Mouse (Mus musculus) intestine, embryonic 15.5 days (tissue): ENCODE measurements around the gene Gm20479. TPM values are rescaled to one million over a fixed set of nuclear protein-coding genes. Genes with fewer than 3 reads are reported as not detected.

Experiments
- ATAC-seq: fragments of 200-750 bp; cut with Nextera tagmentation; 2 replicates; pipeline ENCODE4 v1.8.0; 2017; ENCODE audit warnings: moderate TSS enrichment, moderate library complexity
- H3K27ac ChIP-seq: fragments of 300-500 bp; sonication (generic); 2 replicates; pipeline ENCODE4 v1.5.1; 2015; ENCODE audit warnings: mild to moderate bottlenecking, inconsistent platforms
- H3K27me3 ChIP-seq: fragments of 300-500 bp; sonication (generic); replicated peaks from 2 replicates; pipeline ENCODE4 v1.6.1; 2015; ENCODE audit warnings: inconsistent platforms
- H3K36me3 ChIP-seq: fragments of 300-500 bp; sonication (generic); 2 replicates; pipeline ENCODE4 v1.6.1; 2015; ENCODE audit warnings: inconsistent platforms
- H3K4me1 ChIP-seq: fragments of 300-500 bp; sonication (generic); replicated peaks from 2 replicates; pipeline ENCODE4 v1.6.1; 2015; ENCODE audit warnings: inconsistent platforms
- H3K4me2 ChIP-seq: fragments of 300-500 bp; sonication (generic); replicated peaks from 2 replicates; pipeline ENCODE4 v1.6.1; 2015; ENCODE audit warnings: mild to moderate bottlenecking, inconsistent platforms
- H3K4me3 ChIP-seq: fragments of 300-500 bp; sonication (generic); replicated peaks from 2 replicates; pipeline ENCODE4 v1.5.1; 2015; ENCODE audit warnings: inconsistent platforms
- H3K9ac ChIP-seq: fragments of 300-500 bp; sonication (generic); 2 replicates; pipeline ENCODE4 v1.6.1; 2015; ENCODE audit warnings: inconsistent platforms
- H3K9me3 ChIP-seq: fragments of 300-500 bp; sonication (generic); 2 replicates; pipeline ENCODE4 v1.6.1; 2016; ENCODE audit warnings: inconsistent platforms
- WGBS: fragments of 180-500 bp; shearing (Covaris S2); methylation state at CpG from one replicate; pipeline ENCODE4 v1.1.7; 2015; 5-methylcytosine and 5-hydroxymethylcytosine counted together
- polyA plus RNA-seq: library from polyadenylated mRNA; unstranded; fragments of >200 nt; fragmentation: Nextera tagmentation; extraction: Ambion mirVana; gene quantifications from 2 replicates; pipeline ENCODE4 v1.2.1, GENCODE M21; 2015

Gm20479 gene
- 1.8 TPM in 1 of 2 replicates, not detected in the other for polyA plus RNA-seq

- H3K36me3 ChIP-seq: no peaks in the 10 kb centered on the region
- peak within 1 kb of the TSS; percentile 74 for H3K4me3 ChIP-seq
- peak within 1 kb of the TSS; percentile 85 for H3K27ac ChIP-seq
- peaks cover 18% of the 10 kb centered on the region for H3K4me1 ChIP-seq
- H3K27me3 ChIP-seq: no peaks in the 10 kb centered on the region
- no peak for ATAC-seq
- 6% methylated on average over 27 of the region's 27 CpGs for WGBS
- H3K9me3 ChIP-seq: no peaks in the 10 kb centered on the region
- peak within 1 kb of the TSS; percentile 38 for H3K9ac ChIP-seq
- peak within 1 kb of the TSS; percentile 82 for H3K4me2 ChIP-seq
Measured at GRCm38 (mm10) chr7:27356861-27357594, at the start of gene Gm20479. Gene Gm20479 (minus strand): TSS chr7:27357419.

DNA sequence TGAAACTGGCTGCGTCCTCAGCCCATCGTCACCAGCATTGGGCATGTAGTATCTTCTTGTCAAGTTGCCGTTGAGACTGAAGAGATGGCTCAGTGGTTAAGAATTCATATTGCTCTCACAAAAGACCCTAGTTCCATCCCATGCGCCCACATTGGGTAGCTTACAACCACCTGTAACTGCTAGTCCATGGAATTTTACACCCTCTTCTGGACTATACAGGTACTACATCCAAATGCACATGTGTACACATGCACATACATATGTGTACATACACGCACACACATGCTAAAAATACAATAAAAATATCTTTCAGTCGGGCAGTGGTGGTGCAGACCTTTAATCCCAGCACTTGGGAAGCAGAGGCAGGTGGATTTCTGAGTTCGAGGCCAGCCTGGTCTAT, 49.3 kb upstream of the Gm20479 start:
- H3K36me3 ChIP-seq: no peaks in the 10 kb centered on the region
- H3K27ac ChIP-seq: no peak overlapping the region
- whole genome bisulfite sequencing: 76% methylated on average over 7 of the region's 7 CpGs
- H3K4me3 ChIP-seq: no peak overlapping the region
- H3K27me3 ChIP-seq: peaks cover 82% of the 10 kb centered on the region
- H3K9ac ChIP-seq: no peak overlapping the region
- no peak overlapping the region for H3K4me2 ChIP-seq
- peaks cover 20% of the 10 kb centered on the region for H3K4me1 ChIP-seq
- no peaks in the 10 kb centered on the region for H3K9me3 ChIP-seq
- no peak for ATAC-seq

GRCm38 (mm10) chr7:27404203-27404942, 47.2 kb upstream of the Gm20479 start:
- no peak for ATAC-seq
- peaks cover 20% of the 10 kb centered on the region for H3K4me1 ChIP-seq
- no peaks in the 10 kb centered on the region for H3K9me3 ChIP-seq
- H3K9ac ChIP-seq: no peak overlapping the region
- H3K4me2 ChIP-seq: peak overlapping the region; percentile 47
- WGBS: 8% methylated on average over 78 of the region's 81 CpGs
- H3K4me3 ChIP-seq: peak overlapping the region; percentile 21
- no peaks in the 10 kb centered on the region for H3K36me3 ChIP-seq
- no peak overlapping the region for H3K27ac ChIP-seq
- peaks cover 77% of the 10 kb centered on the region for H3K27me3 ChIP-seq

GRCm38 (mm10) chr7:27402675-27403074, 45.5 kb upstream of the Gm20479 start:
- WGBS: 10% methylated on average over 16 of the region's 16 CpGs
- ATAC-seq: 0 out of 2 replicates have a peak, but pooled peaks have one; percentile 45

DNA sequence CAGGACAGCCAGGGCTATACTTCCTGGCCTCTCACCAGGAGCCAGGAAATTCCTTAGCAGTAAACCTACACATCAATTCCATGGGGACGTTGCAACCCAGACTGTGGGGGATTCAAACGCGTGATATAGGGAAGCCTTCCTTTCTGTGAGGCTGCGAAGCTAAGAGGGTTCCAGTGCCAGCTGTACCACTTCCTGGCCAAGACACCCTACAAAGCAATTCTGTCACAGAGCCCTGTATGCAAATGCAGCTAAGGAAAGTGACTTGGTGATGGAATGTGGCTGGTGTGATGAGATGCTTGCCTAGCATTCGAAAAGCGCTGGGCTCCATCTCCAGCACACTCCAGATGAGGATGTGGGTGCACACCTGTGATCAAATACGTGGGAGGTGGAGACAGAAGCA, 43.3 kb upstream of the Gm20479 start:
- no peak overlapping the region for H3K4me3 ChIP-seq
- H3K36me3 ChIP-seq: no peaks in the 10 kb centered on the region
- no peak overlapping the region for H3K4me2 ChIP-seq
- no peak for ATAC-seq
- H3K9ac ChIP-seq: no peak overlapping the region
- H3K4me1 ChIP-seq: peaks cover 9% of the 10 kb centered on the region; the same call in 1 of the 2 replicates
- H3K27me3 ChIP-seq: peaks cover 70% of the 10 kb centered on the region
- H3K9me3 ChIP-seq: no peaks in the 10 kb centered on the region
- 70% methylated on average over 7 of the region's 7 CpGs for WGBS
- H3K27ac ChIP-seq: no peak overlapping the region

More at GRCm38 (mm10) chr7:27402675-27403074, 45.5 kb upstream of the Gm20479 start:
- no peaks in the 10 kb centered on the region for H3K9me3 ChIP-seq
- peaks cover 69% of the 10 kb centered on the region for H3K27me3 ChIP-seq
- no peak overlapping the region for H3K27ac ChIP-seq
- no peak overlapping the region for H3K9ac ChIP-seq
- H3K4me2 ChIP-seq: no peak overlapping the region
- no peak overlapping the region for H3K4me3 ChIP-seq
- no peaks in the 10 kb centered on the region for H3K36me3 ChIP-seq
- peaks cover 7% of the 10 kb centered on the region; the same call in 1 of the 2 replicates for H3K4me1 ChIP-seq

DNA sequence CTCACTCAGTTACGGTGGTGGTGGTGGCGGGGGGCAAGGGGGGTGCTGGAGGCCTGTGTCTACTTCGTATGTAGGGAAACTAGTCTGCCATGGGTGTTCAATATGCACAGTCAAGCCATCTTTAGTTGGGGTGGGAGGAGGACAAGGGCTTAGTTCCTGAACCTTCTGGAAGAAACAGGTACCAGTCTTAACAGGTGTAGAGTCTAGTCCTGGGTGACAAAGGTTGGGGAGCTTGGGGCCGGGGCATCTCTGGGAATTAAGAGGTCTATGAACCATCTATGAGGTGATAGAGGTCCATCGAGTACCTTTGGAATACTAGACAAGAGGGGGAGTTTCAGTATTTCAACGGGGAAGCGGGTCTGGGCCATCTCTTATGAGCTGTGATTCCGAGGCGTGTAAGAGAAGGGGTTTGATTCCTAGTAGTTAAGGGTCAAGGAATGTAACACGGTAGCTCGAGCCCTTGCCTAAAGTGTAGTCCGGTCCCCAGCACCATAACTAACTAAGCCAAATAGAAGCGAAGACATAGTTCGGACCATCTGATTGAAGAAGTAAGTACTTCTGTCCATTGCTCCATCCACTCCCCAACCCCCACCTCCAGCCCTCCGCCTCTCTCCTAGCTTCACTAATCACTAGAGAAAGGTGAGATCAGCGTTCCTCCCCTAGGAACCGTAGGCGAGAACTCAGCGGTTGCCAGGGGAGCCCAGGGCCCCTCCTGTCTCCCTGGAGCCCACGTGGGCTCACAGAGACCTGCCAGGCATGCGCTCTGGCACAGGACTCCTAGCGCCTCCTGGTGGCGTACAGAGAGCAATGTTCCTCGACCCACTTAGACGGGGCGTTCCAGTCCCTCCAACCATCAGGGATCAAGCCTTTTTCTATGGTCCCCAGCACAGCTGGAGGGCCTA, 40.1 kb upstream of the Gm20479 start:
- Histone ChIP-seq H3K4me1 (0 out of 2 replicates have a peak, but pooled peaks cover 2% of the 10 kb centered on the region), H3K27me3 (peaks cover 66% of the 10 kb centered on the region), H3K36me3 (no peaks in the 10 kb centered on the region), H3K9ac (no peak overlapping the region), H3K9me3 (no peaks in the 10 kb centered on the region), H3K4me3 (no peak overlapping the region), H3K4me2 (0 out of 2 replicates have a peak overlapping the region, but pooled peaks have one; percentile 22), H3K27ac (no peak overlapping the region)
- WGBS: 16% methylated on average over 26 of the region's 26 CpGs
- peak; percentile 52 for ATAC-seq

DNA sequence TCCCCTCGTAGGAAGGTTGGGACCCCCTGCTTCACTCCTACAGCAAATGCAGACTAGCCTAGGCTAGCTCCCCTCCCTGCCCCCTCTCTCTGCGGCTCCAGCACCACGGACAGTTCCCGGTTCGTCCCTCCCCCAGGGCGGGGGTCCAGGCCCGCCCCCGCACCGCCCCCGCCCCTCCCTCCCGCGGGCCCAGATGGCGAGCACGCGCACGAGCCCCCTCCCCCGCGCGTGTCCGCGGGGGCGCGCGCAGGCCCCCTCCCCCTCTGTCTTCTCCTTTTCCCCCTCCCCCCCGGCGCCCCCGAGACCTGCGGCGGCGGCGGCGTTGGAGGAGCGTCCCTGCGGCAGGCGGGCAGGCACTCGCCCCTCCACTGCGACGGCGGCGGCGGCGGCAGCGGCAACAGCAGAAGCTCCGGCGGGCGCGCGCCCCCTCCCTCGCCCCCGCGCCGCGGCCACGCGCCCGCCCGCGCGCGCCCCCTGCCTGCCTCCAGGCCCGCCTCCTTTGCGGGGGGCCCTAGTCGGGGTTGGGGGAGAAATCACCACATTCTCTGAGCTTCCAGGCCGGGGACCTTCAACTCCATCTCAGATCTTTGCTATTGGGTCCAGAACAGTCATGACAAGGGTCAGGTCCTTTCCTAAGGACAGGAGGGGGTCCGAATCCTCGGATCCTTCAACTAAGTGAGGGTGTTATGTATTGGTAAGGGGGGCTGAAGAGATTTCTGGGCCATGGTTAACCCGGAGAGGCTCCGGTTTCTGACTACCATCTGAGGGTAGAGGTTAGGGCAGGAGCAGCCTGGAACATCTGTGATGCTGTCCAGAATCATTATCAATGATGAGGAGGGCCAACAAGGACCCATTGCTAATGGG, 39.2 kb upstream of the Gm20479 start:
- 2% methylated on average over 53 of the region's 68 CpGs for WGBS
- peaks cover 69% of the 10 kb centered on the region for H3K27me3 ChIP-seq
- ATAC-seq: peak; percentile 50

GRCm38 (mm10) chr7:27395521-27396183, 38.4 kb upstream of the Gm20479 start:
- H3K27me3 ChIP-seq: peaks cover 73% of the 10 kb centered on the region

More for the DNA sequence above, 39.2 kb upstream of the Gm20479 start:
- Histone ChIP-seq H3K27ac (no peak overlapping the region), H3K36me3 (no peaks in the 10 kb centered on the region), H3K4me1 (0 out of 2 replicates have a peak, but pooled peaks cover 2% of the 10 kb centered on the region), H3K4me3 (peak overlapping the region; percentile 49), H3K4me2 (peak overlapping the region; percentile 86), H3K9ac (peak overlapping the region; percentile 28), H3K9me3 (no peaks in the 10 kb centered on the region)

GRCm38 (mm10) chr7:27391416-27391815, 34.2 kb upstream of the Gm20479 start:
- ATAC-seq: no peak
- 36% methylated on average over 16 of the region's 16 CpGs for WGBS
- no peaks in the 10 kb centered on the region for H3K9me3 ChIP-seq
- no peak overlapping the region for H3K9ac ChIP-seq
- H3K27ac ChIP-seq: no peak overlapping the region
- H3K4me2 ChIP-seq: no peak overlapping the region
- 0 out of 2 replicates have a peak, but pooled peaks cover 2% of the 10 kb centered on the region for H3K4me1 ChIP-seq
- peaks cover 49% of the 10 kb centered on the region for H3K27me3 ChIP-seq
- H3K36me3 ChIP-seq: no peaks in the 10 kb centered on the region
- H3K4me3 ChIP-seq: no peak overlapping the region

More at GRCm38 (mm10) chr7:27395521-27396183, 38.4 kb upstream of the Gm20479 start:
- WGBS: 1% methylated on average over 22 of the region's 22 CpGs
- Histone ChIP-seq H3K27ac (no peak overlapping the region), H3K4me2 (peak overlapping the region; percentile 86), H3K4me3 (peak overlapping the region; percentile 49), H3K4me1 (0 out of 2 replicates have a peak, but pooled peaks cover 2% of the 10 kb centered on the region), H3K9ac (no peak overlapping the region), H3K9me3 (no peaks in the 10 kb centered on the region), H3K36me3 (no peaks in the 10 kb centered on the region)
- peak; percentile 31; the same call in 1 of the 2 replicates for ATAC-seq

DNA sequence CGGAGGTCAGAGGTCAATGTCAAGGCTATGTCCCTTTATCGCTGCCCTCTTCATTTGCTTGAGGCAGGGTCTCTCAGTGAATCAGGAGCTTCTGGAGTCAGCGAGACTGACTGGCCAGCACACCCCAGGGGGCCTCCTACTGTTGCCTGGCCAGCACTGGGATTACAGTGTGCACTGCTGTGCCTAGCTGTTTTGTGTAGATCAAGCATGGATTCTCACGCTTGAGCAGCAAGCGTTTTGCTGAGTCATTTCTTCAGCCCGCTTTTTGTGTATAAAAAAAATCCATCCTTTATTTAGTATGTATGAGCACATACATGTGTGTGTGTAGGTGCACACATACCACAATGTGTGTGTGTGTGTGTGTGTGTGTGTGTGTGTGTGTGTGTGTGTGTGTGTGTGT, 32.0 kb upstream of the Gm20479 start:
- peaks cover 27% of the 10 kb centered on the region for H3K27me3 ChIP-seq
- no peak overlapping the region for H3K27ac ChIP-seq
- 63% methylated on average over 6 of the region's 6 CpGs for WGBS

More for the DNA sequence above, 32.0 kb upstream of the Gm20479 start:
- Histone ChIP-seq H3K36me3 (no peaks in the 10 kb centered on the region), H3K9me3 (no peaks in the 10 kb centered on the region), H3K4me2 (no peak overlapping the region), H3K4me1 (peaks cover 5% of the 10 kb centered on the region), H3K4me3 (no peak overlapping the region), H3K9ac (no peak overlapping the region)
- ATAC-seq: no peak
